Mouse (Mus musculus): ENCODE measurements around the gene Apol9a.
"Not testable (repeated sequence)": the region's sequence is repeated elsewhere in the genome, so short reads cannot be mapped to it uniquely, and the experiment has no call there.

The Apol9a gene

DNA sequence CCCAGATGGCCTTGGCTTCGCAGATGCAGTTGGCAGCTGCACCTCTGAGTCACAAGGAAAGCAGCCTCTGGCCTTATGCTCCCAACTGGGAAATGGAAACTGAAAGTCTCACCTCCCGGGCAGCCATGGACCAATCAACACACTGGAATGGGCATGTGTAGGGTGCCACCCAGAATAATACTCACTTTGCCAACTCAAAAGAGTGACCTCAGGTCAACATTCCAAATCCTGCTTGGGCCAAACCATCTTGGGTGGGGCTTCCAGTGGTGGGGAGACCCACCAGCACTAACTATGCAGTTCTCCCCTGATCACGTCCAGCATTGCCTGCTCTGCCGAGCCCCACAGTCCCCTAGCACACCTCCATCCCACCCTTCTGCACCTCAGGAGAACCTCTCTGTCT, at the start of gene Apol9a:
Gene Apol9a, minus strand, starts transcription at position 101 of the 400 bp plus-strand sequence.
- in situ Hi-C loops (cut with MboI; ENCODE audit: low pct_unique_long_range_greater_than_20kb in 1 of 2, low sequenced_read_pairs in 2 of 2, unreplicated experiment in 1 of 2): not testable (repeated sequence)

DNA sequence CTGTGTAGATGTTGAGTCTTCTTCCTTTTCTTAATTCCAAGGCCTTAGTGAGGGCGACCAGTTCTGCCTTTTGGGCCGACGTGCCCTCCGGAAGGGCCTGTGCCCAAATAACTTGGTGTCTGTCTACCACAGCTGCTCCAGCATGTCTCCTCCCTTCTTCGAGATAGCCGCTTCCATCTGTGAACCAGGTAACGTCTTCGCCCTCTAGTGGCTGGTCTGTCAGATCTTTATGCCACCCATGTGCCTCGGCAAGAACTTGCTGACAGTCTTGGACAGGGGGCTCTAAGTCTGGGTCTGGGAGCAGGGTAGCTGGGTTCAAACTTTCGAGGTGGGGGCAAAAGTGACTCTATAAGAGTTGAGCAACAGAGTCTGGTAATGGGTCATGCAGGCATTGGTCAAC, 39.0 kb upstream of the Apol9a start:
- in situ Hi-C loops (cut with MboI; ENCODE audit: low pct_unique_long_range_greater_than_20kb in 1 of 2, low sequenced_read_pairs in 2 of 2, unreplicated experiment in 1 of 2): not testable (repeated sequence)

DNA sequence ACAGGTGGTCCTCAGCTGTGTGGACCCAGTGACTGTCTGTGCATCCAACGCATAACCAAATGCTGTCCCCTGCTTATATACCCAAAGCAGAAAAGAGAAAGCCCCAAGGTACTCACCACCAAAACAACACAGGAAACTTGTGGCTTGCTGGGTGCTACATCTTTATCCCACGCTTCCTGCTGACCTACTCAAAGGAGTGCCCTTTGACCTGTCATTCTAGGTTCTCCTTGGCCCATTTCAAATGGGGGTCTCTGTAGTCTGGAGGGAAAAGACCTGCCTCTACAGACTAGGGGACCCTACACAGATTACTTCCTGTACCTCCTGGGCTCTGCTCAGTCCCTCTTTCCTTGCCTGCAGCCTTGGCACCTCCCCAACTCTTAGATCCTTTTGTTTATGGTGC, 36.5 kb upstream of the Apol9a start, which contains the start of gene Apol7b:
Gene Apol7b, minus strand, starts transcription at position 101 of the 400 bp plus-strand sequence.
- in situ Hi-C loops (cut with MboI; ENCODE audit: low pct_unique_long_range_greater_than_20kb in 1 of 2, low sequenced_read_pairs in 2 of 2, unreplicated experiment in 1 of 2): not testable (repeated sequence)

DNA sequence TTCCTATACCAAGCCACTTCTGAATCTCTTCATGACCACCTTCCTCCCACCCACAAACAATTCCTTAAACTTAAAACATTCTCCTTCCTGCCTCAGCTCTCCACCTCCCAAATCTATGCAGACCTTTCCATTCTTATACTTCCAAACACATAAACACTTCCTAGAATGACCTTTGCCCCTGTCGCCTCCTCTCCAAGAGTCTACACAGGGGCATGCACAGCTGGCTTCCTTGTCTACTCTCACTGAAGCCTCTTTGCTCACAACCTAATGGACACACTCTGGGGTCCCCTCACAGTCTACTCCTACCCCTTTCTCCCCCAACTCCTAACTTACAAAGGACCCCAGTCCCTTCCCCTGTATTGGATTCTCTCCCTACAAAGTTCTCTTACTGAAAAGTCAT, 34.7 kb upstream of the Apol9a start:
- in situ Hi-C loops (cut with MboI; ENCODE audit: low pct_unique_long_range_greater_than_20kb in 1 of 2, low sequenced_read_pairs in 2 of 2, unreplicated experiment in 1 of 2): not testable (repeated sequence)

DNA sequence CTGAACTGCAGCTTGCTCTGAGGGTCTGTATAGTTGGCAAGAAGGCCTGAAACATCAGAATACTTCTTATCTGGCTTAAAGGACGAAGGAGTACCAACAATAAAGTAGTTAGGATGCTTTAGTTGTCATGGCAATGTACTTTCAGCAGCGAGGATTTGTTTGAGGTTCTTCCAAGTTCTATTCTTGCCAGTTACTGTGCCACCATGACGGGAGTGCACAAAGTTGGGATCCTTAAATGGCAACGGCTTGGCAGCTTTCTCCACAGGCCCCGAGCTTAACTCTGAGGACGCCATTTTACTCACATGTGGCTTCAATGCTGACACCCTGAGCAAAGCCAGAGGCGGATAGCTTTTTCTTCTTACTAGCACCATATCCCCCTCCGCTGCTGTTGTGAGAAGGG, 33.8 kb upstream of the Apol9a start:
- in situ Hi-C loops (cut with MboI; ENCODE audit: low pct_unique_long_range_greater_than_20kb in 1 of 2, low sequenced_read_pairs in 2 of 2, unreplicated experiment in 1 of 2): not testable (repeated sequence)

DNA sequence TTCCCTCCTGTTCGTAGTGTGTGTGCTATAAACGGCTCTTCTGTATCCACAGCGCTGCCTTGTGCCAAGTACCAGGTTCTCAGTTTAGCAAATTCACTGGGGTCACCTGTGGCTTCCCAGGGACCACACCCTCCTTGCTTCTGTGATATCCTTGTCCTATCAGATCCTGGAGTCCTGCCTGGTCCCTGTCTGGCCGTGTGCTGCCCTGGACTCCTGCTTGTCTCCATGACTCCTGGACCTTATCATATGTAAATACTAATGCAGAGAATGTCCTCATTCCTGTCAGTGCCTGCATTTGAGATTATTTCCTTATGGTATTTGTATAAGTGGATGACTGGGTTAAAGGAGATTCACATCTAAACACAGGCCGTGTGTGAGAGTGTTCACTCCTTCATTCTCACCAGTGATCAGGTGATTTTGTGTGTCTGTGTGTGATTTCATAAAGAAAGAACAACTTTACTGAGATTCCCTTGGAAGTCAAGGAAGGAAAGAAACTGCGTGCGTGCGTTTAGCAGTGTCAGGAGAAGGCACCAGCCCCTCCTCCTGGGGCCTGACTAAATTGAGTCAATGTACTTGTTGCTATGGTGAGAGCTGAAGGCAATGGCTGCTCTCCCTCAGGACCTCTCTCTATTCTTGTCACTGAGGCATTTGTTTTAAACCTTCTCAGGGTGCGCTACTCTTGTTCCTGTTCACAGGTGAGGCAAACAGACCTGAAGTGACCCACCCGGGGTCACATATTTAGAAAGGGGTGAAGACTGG, 17.9 kb upstream of the Apol9a start:
- in situ Hi-C loops (cut with MboI; ENCODE audit: low pct_unique_long_range_greater_than_20kb in 1 of 2, low sequenced_read_pairs in 2 of 2, unreplicated experiment in 1 of 2): not testable (repeated sequence)

DNA sequence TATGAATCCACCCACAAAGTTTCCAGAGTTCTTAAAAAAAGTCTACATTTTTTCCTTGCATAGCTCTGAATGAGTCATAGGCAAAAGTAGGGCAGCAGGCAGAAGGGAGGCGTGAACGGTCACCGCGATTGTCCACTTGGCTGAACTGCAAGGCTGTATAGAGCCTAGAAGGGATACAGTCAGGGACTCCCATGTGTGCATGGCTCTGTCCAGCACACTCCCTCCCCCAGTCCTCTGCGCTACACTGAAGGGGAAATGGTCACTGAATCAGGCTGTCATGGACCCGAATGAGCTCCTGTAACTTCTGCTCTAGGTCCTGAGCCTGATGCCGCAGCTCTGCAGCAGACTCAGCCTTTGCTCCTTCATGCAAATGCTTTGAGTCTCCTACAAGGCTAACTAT, 12.0 kb upstream of the Apol9a start:
- in situ Hi-C loops (cut with MboI; ENCODE audit: low pct_unique_long_range_greater_than_20kb in 1 of 2, low sequenced_read_pairs in 2 of 2, unreplicated experiment in 1 of 2): not testable (repeated sequence)

DNA sequence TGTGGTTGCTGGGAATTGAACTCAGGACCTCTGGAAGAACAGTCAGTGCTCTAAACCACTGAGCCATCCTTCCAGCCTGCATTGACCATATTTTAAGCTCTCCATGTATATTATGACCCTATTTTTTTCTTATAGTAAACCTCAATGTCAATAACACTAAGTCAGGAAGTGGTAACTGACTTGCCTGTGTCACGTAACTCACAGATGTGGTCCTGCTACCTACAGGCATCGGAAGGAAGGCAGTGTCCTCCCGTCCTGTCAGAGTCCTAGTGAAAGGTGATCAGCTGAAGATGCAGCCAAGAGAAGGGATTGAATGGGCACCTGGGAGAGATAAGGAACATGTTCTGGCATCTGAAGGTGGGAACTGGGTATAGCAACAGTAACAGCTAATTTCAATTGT, 8.7 kb upstream of the Apol9a start:
- in situ Hi-C loops (cut with MboI; ENCODE audit: low pct_unique_long_range_greater_than_20kb in 1 of 2, low sequenced_read_pairs in 2 of 2, unreplicated experiment in 1 of 2): not testable (repeated sequence)

DNA sequence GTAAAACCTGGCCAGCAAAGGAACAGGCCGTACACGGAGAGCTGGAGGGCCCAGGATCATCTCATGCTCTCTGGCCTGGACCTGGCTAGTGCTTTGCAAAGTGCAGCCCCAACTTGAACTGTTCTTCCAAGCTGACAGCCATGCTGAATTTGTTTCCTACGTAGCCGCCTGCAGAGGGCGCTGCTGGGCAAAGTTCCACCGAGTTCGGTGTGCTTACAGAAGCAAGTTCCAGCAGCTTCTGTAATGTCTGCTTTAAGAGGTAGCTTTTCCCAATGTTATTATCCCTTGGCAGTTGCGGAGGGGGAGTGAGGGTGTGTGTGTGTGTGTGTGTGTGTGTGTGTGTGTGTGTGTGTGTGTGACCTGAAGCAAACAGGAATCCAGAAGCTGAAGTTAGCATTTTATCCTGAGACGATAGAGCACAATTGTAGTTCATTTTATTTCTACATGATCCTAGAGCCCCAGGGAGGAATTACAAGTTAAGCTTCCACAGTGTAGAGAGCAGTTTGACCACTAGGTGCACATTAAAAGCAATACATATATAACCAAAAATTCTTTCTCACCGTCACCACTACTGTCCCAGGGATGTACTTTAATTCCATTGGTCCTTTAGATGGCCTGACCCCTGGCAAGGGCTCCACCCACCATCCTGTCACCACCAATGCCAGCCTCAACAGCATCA, 5.9 kb upstream of the Apol9a start:
- in situ Hi-C loops (cut with MboI; ENCODE audit: low pct_unique_long_range_greater_than_20kb in 1 of 2, low sequenced_read_pairs in 2 of 2, unreplicated experiment in 1 of 2): not testable (repeated sequence)

DNA sequence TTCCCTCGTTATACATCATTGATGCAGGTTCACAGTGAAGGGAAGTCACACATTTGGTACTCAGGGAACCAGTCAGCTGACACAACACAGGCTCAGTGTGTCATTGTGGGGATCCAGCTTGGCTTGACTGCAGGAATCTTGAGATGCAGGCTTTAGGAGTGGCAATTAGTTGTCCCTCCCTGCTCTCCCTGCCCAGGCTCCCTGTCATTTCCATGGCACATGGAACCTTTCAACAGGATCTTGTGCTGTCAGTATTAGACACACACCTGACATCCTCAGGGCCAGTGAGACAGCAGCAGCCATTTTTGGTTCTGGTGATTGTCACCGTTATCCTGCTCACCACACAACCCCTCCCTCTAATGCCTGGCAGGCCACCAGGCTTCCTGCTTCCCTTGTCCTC, 4.7 kb upstream of the Apol9a start:
- in situ Hi-C loops (cut with MboI; ENCODE audit: low pct_unique_long_range_greater_than_20kb in 1 of 2, low sequenced_read_pairs in 2 of 2, unreplicated experiment in 1 of 2): not testable (repeated sequence)

DNA sequence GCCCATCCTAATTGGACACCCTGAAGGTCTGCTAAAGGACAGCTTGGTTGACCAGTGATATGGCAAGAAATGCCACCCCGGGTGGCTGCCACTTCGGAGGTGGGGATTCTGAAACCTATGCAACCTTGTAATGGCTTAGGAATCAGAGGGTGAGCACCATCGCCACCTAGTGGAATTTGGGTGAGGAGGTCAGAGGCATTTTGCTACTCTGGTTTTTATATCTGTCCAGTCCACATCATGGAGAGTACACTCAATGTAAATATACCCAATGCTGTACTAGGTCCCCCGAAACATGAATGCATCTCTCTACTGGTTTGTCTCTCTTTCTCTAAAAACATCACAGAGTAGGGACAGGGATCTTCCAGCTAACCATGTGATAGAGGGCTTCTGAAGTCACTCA, 1.8 kb upstream of the Apol9a start:
- in situ Hi-C loops (cut with MboI; ENCODE audit: low pct_unique_long_range_greater_than_20kb in 1 of 2, low sequenced_read_pairs in 2 of 2, unreplicated experiment in 1 of 2): not testable (repeated sequence)

DNA sequence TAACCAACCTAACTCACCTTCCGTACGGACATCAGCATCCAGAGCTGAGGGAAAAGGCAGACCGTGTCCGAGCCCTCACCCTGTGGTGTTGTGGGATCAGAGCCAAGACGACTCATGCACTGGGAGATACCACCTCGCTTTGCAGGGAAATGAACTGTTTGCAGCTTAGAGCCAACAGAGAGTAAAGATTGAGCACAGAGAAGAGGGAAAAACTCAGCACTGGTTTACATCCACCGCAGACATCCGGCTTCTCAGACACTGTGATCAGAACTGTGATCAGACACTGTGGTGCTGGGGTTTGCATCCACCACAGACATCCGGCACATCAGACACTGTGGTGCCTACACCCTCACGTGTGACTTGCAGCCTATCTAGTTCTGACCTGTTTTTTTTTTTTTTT, 4.6 kb downstream of the Apol9a start:
- in situ Hi-C loops (cut with MboI; ENCODE audit: low pct_unique_long_range_greater_than_20kb in 1 of 2, low sequenced_read_pairs in 2 of 2, unreplicated experiment in 1 of 2): not testable (repeated sequence)

DNA sequence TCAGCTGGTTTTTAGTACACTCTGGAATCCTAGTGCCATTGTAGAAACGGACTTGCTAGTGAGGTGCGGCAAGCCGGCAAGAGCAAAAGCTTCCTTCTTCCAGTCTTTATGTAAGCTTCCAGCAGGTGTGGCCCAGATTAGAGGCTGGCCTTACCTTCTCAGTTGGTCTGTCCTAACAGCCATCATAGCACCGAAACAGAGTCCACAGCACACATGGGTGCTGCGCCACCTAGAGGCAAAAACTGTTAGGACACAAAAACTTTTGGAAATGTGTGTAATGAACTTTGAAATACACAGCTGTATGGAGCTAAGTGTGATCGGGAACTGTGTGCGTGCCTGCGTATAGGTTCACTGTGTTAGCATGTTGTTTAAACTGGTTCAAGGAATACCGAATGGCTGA, 11.9 kb downstream of the Apol9a start, which contains the start of gene Apol7a:
Gene Apol7a, minus strand, starts transcription at position 84 of the 400 bp plus-strand sequence.
- in situ Hi-C loops (cut with MboI; ENCODE audit: low pct_unique_long_range_greater_than_20kb in 1 of 2, low sequenced_read_pairs in 2 of 2, unreplicated experiment in 1 of 2): not testable (repeated sequence)

DNA sequence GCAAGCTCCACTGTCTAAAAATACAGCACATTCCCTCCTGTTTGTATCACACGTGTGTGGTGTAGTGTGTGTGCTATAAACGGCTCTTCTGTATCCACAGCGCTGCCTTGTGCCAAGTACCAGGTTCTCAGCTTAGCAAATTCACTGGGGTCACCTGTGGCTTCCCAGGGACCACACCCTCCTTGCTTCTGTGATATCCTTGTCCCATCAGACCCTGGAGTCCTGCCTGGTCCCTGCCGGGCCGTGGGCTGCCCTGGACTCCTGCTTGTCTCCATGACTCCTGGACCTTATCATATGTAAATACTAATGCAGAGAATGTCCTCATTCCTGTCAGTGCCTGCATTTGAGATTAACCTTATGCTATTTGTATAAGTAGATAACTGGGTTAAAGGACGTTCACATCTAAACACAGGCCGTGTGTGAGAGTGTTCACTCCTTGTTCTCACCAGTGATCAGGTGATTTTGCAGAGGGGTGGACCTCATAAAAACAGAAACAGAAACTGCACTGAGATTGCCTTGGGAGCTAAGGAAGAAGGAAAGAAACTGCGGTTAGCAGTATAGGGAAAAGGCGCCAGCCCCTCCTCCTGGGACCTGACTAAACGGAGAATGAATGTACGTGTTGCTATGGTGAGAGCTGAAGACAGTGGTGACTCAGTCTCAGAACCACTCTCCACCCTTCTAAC, 13.3 kb downstream of the Apol9a start:
- in situ Hi-C loops (cut with MboI; ENCODE audit: low pct_unique_long_range_greater_than_20kb in 1 of 2, low sequenced_read_pairs in 2 of 2, unreplicated experiment in 1 of 2): not testable (repeated sequence)

DNA sequence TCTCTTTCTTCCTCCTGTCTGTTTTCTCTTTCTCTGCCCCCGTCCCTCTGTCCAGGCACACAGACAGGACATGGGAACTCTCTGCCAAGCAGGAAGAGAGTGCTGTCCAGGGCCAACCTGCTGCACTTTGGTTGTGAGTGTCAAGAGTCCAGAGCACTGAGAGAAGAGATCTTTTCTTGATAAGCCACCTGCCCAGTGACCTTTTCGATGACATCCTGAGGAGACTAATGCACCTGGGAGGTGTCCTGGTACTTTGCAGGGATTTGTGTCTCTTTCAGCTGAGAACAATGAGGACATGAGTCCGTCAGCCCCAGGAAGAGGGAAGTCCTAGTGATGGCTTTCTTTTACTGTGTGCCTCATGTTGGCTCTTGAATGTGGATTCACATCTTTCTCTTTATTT, 17.1 kb downstream of the Apol9a start:
- in situ Hi-C loops (cut with MboI; ENCODE audit: low pct_unique_long_range_greater_than_20kb in 1 of 2, low sequenced_read_pairs in 2 of 2, unreplicated experiment in 1 of 2): not testable (repeated sequence)

DNA sequence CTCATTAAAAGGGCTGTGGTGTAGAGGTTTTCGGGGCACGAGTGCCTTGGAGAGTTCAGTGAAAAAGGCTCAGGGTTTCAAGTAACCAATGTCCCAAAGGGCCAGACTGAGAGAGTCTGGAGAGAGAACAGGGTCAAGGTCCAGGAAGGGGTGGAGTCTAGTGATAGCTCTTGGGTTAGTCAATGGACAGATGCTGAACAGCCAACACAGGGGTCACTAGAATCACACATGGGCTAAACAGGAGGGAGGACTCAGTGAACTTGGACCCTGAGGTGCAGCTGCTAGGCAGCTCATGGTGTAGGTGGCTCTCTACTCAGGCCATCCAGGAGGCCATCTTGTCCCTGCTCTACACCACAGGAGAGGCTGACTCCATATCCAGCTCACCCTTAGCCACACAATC, 23.5 kb downstream of the Apol9a start:
- in situ Hi-C loops (cut with MboI; ENCODE audit: low pct_unique_long_range_greater_than_20kb in 1 of 2, low sequenced_read_pairs in 2 of 2, unreplicated experiment in 1 of 2): no loop called here

DNA sequence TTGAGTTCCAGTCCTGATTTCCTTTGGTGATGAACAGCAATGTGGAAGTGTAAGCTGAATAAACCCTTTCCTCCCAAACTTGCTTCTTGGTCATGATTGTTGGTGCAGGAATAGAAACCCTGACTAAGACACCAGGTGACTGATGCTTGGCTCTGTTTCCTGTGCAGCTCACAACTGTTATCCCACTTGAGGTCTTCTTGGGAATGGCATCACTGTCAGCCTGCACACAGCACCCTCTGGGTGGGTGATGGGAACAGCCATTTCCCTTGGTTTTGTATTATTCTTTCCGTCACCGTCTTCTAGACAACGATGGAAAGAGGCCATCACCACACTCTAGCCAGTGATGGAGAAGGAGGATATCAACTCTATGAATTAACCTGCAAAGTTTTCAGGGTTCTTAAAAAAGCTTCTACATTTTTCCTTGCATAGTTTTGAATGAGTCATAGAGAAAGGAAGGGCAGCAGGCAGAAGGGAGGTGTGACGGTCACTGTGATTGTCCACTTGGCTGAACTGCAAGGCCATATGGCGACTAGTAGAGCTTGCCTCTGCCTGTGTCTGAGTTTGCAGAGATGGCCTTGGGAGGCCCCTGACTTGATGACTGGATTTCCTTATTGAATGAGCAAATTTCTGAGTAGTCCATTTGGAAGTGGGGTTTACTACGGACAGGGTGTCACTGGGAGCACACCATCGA, 26.4 kb downstream of the Apol9a start:
- in situ Hi-C loops (cut with MboI; ENCODE audit: low pct_unique_long_range_greater_than_20kb in 1 of 2, low sequenced_read_pairs in 2 of 2, unreplicated experiment in 1 of 2): no loop called here

DNA sequence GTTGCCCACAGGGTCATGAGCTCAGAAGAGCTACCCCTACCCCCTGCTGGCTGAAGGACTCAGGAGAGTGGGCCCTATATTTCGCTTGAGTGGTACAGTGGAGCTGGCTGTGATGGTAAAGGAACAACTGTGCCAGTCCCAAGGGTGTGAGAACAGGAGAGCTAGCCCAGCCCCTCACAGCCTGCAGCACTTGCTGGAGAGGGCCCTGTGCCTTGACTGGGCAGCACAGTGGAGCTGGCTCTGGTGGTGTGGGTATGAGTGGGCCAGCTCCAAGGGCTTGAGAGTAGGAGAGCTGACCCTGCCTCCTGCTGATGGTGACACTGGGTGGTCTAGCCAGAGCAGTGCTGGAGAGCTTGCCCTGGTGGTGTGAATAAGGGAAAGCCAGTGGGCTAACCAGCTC, 28.1 kb downstream of the Apol9a start:
- in situ Hi-C loops (cut with MboI; ENCODE audit: low pct_unique_long_range_greater_than_20kb in 1 of 2, low sequenced_read_pairs in 2 of 2, unreplicated experiment in 1 of 2): no loop called here

All from mouse embryonic stem cell (cell line).